Mouse (Mus musculus): Measurements from ENCODE around the gene Dhcr7.

- TF ChIP-seq POLR2A (IDR thresholded peaks at IDR 0.05; ENCODE audit: insufficient read depth, low read depth, low read length), result no peak
- no peak for TF ChIP-seq CTCF (IDR thresholded peaks at IDR 0.05; ENCODE audit: insufficient read depth, low read depth, low read length)
These were observed 39.5 kb upstream of the Dhcr7 start for GRCm38 (mm10) chr7:143783378-143783995.
